Mouse (Mus musculus): Measurements from ENCODE around the gene Cwc22.

The Cwc22 gene

GRCm38 (mm10) chr2:77945596-77946485 lies at the start of gene Cwc22:
Gene Cwc22 (minus strand): TSS chr2:77946375.
- DNase-seq (ENCODE audit: low read depth, low spot score), result peak; percentile 74

- no peak for DNase-seq (ENCODE audit: low read depth, low spot score)
Measured at GRCm38 (mm10) chr2:77993727-77994401, 47.7 kb upstream of the Cwc22 start.

- no peak for DNase-seq (ENCODE audit: low read depth, low spot score)
Measured at GRCm38 (mm10) chr2:77992951-77993604, 46.9 kb upstream of the Cwc22 start.

- DNase-seq (ENCODE audit: low read depth, low spot score), result no peak
Measured at GRCm38 (mm10) chr2:77990820-77991219, 44.6 kb upstream of the Cwc22 start.

- no peak for DNase-seq (ENCODE audit: low read depth, low spot score)
Measured at GRCm38 (mm10) chr2:77990121-77990520, 43.9 kb upstream of the Cwc22 start.

- DNase-seq (ENCODE audit: low read depth, low spot score), result no peak
Measured at GRCm38 (mm10) chr2:77989390-77989789, 43.2 kb upstream of the Cwc22 start.

GRCm38 (mm10) chr2:77985991-77986730 lies 40.0 kb upstream of the Cwc22 start:
- DNase-seq (ENCODE audit: low read depth, low spot score), result no peak

GRCm38 (mm10) chr2:77984209-77984608 lies 38.0 kb upstream of the Cwc22 start:
- no peak for DNase-seq (ENCODE audit: low read depth, low spot score)

GRCm38 (mm10) chr2:77981826-77982225 lies 35.7 kb upstream of the Cwc22 start:
- DNase-seq (ENCODE audit: low read depth, low spot score), result no peak

DNA sequence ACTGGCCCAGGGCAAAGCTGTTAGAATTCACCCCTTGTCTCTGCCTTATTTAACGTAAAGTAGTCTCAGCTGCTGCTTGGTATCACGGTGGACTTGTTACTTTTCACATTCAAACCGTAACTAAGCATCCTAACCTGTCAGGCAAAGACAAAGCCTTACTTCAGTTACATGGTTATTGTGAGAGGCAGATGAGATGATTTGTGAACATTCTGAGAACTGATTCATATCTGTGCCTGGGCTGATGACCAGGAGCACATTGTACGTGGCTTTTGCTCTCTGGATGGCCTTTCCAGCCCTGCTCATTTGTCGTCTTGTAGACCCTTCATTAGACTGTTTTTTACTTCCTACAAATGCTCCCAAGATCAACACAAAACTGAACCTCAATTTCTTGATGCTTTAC lies 34.5 kb upstream of the Cwc22 start:
- DNase-seq (ENCODE audit: low read depth, low spot score), result no peak

DNA sequence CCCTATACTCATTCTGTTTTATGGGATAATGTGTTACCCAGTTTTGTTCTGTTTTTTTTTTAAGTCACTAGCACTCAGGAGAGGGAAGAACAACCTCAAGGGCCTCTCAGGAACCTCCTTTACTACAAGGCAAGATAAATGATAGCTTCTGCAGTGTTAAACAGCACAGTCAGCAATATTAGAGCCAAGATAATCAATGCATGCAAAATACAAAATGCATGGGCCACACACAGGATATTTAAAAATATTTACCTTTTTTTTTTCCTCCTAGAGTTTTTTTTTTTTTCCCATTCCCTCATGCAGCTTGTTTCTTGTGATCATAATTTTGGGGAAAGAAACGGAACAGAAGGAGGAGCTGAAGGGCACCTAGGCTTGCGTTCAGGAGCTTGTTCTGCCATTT lies 33.3 kb upstream of the Cwc22 start:
- DNase-seq (ENCODE audit: low read depth, low spot score), result no peak

DNA sequence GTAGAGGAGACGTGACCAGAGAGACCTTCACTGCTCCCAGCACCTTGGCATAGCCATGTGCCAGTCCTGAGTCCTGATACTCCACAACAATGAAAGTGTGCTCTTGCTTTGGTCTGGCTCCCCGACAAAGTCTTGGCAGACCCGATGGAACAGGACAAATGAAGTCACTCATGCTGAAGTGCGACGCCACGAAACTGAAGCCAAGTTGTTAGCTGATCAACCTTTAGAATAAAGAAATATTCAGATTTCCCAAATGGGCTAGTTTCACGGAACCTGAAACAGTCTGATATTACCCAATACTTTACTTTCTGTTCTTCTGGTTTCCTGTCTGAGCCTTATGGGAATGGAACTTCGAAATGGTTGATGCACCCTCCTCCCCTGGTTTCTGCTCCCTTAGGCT lies 32.9 kb upstream of the Cwc22 start:
- DNase-seq (ENCODE audit: low read depth, low spot score), result no peak

- no peak for DNase-seq (ENCODE audit: low read depth, low spot score)
Measured at GRCm38 (mm10) chr2:77978256-77978655, 32.1 kb upstream of the Cwc22 start.

- DNase-seq (ENCODE audit: low read depth, low spot score), result no peak
Measured at GRCm38 (mm10) chr2:77976321-77976920, 30.2 kb upstream of the Cwc22 start.

DNA sequence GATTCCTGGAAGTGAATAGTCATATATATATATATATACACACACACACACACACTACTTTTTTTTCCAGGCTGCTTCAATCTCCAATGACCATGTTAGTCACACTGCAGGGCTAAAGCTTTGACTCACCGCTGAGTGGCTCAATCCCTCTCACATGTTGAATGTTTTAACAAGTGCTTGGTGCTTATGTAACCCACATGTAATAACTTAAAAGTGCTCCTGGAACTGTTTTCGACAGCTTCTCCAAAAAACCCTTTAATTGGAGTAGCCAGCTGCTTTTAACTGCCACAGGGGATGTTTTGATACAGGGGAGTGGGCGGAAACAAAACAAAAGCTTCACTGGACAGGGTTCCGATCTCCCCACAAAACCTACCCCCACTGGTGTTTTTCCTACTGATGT lies 29.4 kb upstream of the Cwc22 start:
- no peak for DNase-seq (ENCODE audit: low read depth, low spot score)

DNA sequence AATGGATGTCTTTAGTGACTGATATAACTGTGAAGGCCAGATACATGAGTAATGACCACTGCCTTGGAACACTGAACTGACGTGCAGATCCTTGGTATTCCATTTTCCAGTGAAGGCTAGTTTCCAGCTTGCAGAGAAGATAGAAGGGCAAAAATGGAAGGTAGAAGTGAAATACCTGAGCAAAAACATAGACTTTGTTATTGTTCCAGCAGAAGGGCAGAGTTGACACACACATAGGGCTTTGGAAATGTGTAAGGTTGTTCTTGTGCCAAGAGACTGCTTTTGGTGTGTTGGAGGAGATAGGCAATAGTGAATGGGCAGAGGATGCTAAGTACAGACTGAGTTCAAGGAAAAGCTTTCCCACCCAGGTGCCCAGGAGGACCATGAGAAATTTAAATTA lies 28.8 kb upstream of the Cwc22 start:
- no peak for DNase-seq (ENCODE audit: low read depth, low spot score)

- DNase-seq (ENCODE audit: low read depth, low spot score), result no peak
Measured at GRCm38 (mm10) chr2:77974366-77974765, 28.2 kb upstream of the Cwc22 start.

- no peak for DNase-seq (ENCODE audit: low read depth, low spot score)
Measured at GRCm38 (mm10) chr2:77973296-77973695, 27.1 kb upstream of the Cwc22 start.

DNA sequence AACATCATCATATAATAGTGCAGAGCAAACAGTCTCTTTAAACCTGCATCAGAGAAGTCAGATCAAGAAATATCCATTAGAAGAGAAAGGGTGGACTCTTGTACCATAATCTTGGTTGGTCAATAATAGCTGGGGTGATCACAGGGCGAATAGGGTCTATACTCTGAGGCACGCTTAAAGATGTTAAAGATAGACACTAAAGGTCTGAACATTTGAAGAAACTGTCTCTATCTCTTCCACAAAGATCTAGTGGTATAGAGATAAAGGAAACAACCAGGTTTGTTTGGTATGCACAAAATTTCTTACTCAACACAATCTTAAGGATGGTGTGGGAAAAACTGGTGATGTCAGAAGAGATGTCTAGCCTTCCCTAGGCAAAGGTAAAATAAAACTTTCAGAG lies 26.4 kb upstream of the Cwc22 start:
- no peak for DNase-seq (ENCODE audit: low read depth, low spot score)

DNA sequence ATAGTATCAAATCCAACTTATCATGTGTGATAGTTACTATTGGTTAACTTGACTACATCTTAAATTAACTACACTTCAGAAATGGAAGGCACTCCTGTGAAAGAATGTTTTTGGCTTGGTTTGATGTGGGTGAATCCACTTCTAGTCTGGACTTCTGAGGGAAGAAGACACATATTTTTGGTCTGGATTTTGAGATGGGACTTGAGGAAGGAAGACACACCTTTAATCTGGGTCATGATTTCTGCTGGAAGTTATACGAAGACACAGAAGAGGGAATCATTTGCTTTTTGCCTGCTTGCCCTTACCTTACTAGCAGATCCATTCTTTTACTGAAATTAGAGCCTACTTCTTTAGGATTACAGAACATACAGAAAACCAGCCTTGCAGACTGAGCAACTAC lies 25.7 kb upstream of the Cwc22 start:
- no peak for DNase-seq (ENCODE audit: low read depth, low spot score)

GRCm38 (mm10) chr2:77971361-77971760 lies 25.2 kb upstream of the Cwc22 start:
- DNase-seq (ENCODE audit: low read depth, low spot score), result no peak

Measured in skeletal muscle tissue, adult 2 months (tissue).